Mouse (Mus musculus): Measurements from ENCODE around the gene Mogat1.
"Not testable (repeated sequence)": the region's sequence is repeated elsewhere in the genome, so short reads cannot be mapped to it uniquely, and the experiment has no call there.

The Mogat1 gene

DNA sequence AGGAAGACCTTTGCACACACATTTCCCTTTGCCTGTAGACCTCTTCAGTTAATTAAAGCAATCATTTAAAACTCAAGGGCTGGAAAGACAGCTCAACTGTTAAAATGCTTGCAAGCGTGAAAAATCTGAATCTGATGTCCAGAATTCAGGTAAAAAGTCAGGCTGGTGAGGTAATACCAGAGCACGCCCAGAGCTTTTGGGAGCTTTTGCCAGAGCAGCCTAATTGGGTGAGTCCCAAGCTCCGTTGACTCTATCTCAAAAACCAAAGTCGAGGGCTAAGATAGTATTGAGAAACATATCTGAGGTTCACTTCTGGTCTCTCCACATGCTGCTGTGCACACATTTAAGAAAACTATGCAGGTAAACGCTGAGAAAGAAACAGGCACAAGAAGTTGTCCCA, at the start of gene Mogat1:
Gene Mogat1, plus strand, starts transcription at position 130 of the 400 bp plus-strand sequence.
- no peak for DNase-seq

DNA sequence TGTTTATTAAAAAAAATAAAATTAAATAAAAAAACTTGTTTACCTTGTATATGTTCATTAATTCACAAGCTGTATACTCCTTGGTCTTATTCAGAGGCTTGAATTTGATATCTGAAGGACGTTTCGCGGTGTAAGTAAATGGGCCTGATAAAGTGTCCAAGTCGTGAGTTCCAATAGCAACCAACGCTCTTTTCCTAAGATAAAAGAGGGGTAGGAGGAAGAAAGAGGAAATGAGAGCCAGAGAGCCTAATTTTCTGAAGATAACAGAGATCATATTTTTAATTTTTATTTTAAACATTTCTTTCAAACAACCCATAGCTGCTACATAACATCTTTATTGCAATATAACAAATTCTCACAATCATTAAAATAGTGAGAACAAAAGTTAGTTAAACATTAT, 38.4 kb upstream of the Mogat1 start:
- no peak for DNase-seq

DNA sequence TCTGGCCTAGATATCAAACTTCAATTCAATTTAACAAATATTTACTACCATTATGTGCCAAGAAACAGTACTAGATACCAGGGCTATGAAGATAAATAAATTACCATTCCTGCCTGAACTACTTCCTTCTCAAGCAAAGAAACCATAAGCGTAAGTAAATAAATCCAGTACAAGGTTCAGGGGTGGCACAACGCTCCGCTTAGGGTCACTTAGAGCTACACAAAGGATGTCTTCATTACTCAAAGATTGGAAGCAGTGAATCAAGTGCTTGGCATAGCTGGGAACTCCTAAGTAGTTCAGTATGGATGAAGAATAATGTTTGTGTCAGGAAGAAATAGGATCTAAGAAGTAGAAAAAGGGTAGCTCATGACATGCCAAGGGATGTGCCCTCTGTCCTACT, 27.4 kb upstream of the Mogat1 start:
- no peak for DNase-seq

DNA sequence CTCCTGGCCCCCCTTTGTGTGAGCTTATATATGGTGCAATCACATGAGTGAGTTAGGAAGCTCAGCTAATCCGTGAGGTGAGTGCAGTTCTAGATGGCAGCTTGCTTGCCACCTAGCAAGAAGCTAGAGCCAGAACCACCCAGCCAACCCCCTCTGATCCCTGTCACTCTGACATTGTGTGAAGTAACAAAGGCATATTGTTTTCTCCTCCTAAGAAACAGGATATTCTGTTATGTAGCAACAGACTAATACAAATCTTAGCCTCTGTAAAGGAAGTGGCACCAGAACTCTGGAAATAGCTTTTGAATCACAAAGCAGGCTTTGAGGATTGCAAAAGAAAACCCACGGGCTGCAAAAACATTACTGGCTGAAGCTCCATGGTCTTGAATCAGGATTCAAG, 26.4 kb upstream of the Mogat1 start:
- DNase-seq: no peak

GRCm38 (mm10) chr1:78488427-78488751, 22.4 kb upstream of the Mogat1 start:
- DNase-seq: no peak

DNA sequence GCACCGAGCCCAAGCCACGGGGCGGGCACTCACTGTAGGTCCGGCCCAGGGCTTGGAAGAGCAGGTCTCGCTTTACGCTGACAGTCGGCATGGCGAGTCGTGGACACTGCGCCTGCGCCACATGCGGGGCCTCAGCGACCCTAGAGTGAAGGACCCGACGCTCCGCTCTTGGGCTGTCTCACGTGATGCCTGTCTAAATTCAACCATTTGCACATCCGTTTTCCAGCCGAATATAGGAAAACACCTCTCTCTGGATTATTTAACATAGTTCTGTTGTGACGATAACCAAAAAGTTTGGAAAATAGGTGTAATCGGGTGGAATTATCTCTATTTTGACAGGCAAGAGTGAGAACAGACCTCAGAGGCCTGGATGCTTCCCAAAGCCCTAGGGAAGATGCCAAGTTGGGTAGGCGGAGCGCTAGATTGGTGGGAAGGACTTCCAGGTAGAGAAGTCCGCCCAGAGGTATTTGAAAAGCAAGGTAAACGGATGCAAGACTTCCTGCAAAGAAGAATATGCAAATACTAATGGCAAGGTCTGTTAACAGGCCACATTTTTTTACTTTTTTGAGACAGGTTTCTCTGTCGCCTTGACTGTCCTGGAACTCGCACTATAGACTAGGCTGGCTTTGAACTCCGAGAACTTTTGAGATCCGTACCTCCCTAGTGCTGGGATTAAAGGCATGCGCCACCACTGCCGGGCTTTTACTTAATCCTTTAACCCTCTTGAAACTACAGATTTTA, 21.9 kb upstream of the Mogat1 start, which contains the start of gene Farsb:
Gene Farsb, minus strand, starts transcription at position 146 of the 741 bp plus-strand sequence.
- peak; percentile 92 for DNase-seq

DNA sequence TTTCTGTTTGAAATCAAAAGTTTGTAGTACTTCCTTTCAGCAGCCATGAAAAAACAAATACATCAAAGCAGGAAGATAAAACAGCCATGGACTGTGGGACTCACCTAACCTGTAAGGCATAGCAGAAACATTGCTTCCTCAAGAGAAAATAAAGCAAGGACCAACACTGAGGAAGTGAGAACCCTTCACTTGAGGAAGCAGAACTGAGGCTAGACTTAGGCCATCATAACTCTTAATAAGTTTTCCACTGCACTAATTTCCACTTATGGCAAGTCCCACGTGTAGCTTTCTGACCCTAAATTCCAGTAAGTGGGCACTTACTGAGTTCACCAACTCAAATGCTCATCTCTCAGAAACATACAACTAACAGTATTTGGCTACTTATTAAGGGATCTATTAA, 20.6 kb upstream of the Mogat1 start:
- no peak for DNase-seq

DNA sequence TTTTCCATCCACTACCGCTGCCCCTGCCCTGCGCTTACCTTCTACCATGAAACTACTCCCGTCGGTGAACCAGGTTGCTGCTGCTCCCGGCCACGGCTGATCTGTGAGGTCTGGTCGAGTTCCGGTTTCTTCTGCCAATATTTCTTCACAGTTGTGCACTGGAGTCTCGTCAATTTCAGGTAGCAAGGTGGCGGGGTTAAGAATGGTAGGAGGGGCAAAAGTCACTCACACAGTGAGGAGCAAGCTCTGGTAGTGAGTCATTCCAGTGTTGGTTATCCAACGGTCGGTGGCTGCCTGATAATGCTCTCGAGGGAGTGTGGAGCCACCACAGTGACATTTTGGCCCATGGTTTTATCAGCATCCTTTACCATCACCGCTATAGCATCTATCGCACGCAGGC, 9.8 kb upstream of the Mogat1 start:
- DNase-seq: no peak

DNA sequence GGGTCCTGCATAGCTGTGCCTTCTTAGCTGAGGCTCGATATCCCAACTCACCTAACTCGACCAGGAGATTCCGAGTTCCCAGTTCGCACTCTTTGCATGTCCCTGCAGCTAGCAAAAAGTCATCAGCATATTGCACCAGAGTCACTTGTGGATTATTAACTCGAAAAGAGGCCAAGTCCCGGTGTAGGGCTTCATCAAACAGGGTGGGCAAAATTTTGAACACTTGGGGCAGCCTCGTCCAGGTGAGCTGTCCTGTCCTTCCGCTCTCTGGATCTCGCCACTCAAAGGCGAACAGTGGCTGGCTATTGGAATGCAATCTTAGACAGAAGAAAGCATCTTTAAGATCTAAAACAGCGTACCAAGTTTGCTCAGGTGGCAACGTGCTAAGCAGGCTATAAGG, 8.9 kb upstream of the Mogat1 start:
- not testable (repeated sequence) for DNase-seq

DNA sequence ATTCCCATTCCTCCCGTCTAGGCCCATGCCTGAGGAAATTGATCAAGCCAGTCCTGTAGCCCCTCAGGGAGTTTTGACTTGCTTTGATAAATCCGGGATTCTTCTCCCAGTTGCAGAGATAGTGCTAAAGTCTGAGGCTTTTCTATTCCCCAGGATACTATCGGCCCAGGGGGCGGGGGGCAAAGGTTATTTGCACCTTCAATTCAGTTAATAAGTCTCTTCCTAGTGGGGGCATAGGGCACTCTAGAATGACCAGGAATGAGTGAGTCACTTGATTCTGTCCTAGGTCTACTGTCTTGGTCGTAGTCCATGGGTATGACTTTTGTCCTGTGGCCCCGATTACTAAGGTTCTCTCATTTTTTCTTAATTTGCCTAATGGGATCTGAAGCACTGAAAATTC, 8.3 kb upstream of the Mogat1 start:
- no peak for DNase-seq

DNA sequence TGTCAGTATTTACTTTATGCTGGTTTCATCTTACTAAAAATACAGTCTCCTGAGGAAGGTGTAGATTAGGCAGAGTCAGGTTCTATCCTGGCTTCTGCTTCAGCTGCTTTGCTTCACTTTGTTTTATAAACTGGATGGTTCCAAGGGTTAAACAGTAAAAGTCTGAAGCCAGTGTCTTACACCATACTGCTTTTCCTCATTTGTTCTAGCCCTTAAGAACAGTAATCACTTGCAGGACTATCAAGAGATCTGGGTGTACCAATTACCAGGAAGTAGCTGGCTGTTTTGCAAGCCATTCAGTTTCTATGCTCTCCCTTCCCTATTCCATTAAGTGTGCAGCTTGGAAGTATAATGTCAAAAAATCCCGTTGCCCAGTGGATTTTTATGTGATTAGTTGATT, 3.7 kb upstream of the Mogat1 start:
- DNase-seq: no peak

- DNase-seq: no peak
These were observed 900 bp downstream of the Mogat1 start, which contains the start of gene BC035947 for GRCm38 (mm10) chr1:78511621-78512160. BC035947 (minus strand) TSS chr1:78512158.

DNA sequence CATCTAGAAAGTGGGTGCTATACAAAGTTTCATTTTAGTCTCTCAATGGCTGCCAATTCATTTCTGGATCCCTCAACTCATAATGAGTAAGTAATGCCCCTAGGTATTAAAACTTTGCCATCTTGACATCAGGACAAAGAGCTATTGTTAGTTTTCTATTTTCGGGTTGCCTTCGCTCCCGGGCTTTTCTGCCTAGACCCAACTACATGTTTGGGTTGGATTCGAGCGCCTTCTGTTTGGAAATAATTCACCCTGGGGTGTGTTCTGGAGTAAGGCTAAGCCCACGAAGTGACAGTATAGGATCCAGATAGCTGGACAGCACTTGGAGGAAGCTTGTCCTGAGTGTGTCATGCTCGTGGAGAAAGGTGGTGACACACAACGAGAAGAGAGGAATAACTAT, 2.0 kb downstream of the Mogat1 start:
- DNase-seq: no peak

DNA sequence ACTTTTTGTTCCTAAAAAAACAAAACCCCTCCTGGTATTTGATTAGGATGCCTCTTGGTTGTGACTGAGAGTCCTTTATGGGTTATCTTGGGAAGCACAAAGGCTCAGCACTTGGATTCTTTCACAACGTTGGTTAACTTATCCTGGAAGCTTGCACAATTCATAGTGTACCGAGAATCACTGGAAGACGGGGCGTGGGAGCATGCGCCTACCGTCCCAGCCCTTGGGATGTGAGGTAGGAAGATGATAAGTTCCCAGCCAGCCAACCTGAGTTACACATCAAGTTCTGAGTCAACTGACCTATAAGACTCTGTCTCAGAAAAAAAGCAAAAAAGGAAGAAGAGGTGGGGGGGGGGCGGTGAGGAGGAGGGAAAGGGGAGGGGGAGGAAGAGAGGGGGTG, 8.1 kb downstream of the Mogat1 start:
- DNase-seq: no peak

- peak; percentile 29 for DNase-seq
These were observed 14.5 kb downstream of the Mogat1 start for GRCm38 (mm10) chr1:78525189-78525886.

- no peak for DNase-seq
These were observed 17.6 kb downstream of the Mogat1 start for GRCm38 (mm10) chr1:78528356-78528755.

DNA sequence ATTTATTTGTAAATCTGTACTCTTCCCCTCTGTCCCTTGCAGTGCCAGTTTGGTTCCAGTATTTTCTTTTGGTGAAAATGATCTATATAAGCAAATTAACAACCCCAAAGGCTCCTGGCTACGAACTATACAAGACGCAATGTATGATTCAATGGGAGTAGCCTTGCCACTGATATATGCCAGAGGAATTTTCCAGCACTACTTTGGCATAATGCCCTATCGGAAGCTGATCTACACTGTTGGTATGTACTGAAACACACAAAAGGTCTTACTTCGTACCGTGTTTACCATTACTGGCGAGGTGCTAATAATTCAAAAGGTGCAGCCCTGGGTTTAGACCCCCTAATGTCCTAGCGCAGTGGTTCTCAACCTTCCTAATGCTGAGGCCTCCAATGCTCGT, 18.2 kb downstream of the Mogat1 start:
- DNase-seq: no peak

- no peak for DNase-seq
These were observed 19.9 kb downstream of the Mogat1 start for GRCm38 (mm10) chr1:78530500-78531215.

DNA sequence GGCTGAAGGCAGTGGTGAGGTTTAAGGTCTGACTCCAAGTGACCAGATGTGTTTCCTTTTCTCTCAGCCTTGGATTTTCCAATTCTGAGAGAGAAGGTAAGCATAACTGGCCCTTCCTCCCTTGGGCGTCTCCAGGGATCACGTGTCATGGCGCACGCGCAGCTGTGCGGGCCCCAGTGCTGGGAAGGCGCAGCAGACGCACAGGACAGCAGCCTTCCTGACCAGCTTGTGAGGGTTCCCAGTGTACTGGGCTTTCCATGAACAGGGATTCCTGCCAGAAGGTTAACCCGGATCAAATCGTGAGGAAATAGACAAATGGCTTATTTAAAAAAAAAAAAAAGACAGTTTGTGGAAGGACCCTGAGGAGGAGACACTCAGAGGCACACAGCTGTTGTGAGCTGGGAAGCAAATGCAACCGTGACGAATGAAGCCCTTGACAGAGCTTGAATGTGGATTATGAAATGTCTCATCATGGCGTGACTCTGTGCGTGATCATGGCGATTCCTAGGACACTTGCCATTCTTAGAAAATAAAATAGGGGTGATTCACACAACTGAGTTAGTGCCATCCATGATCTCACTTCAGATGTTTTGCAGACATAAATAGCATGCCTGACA, 21.5 kb downstream of the Mogat1 start:
- peak; percentile 8 for DNase-seq

- DNase-seq: no peak
These were observed 23.8 kb downstream of the Mogat1 start for GRCm38 (mm10) chr1:78534428-78535150.

GRCm38 (mm10) chr1:78536310-78537164, 25.7 kb downstream of the Mogat1 start:
- peak; percentile 78 for DNase-seq
